Mouse (Mus musculus): ENCODE measurements at regions not wholly inside any gene's neighbourhood (a gene's known extent, or its start where the extent isn't known, plus 50 kb on each side); places are given as distances from the start of the nearest gene placed in this dataset.

GRCm38 (mm10) chr12:59834809-59835208 is 615.3 kb upstream of the Fbxo33 start:
- ChIA-PET CTCF (no interaction called here), POLR2A (no interaction called here)

- POLR2A ChIA-PET: no interaction called here
- CTCF ChIA-PET: no interaction called here
These were observed 603.4 kb upstream of the Fbxo33 start for GRCm38 (mm10) chr12:59822918-59823317.

GRCm38 (mm10) chr12:59822435-59822834 is 602.9 kb upstream of the Fbxo33 start:
- CTCF ChIA-PET: no interaction called here
- POLR2A ChIA-PET: no interaction called here

GRCm38 (mm10) chr12:59821698-59822097 is 602.2 kb upstream of the Fbxo33 start:
- ChIA-PET POLR2A (no interaction called here), CTCF (no interaction called here)

GRCm38 (mm10) chr12:59815965-59816364 is 596.4 kb upstream of the Fbxo33 start:
- ChIA-PET CTCF (no interaction called here), POLR2A (interaction anchor here in 1 of 4 experiments (0.6 kb wide), 1 partner anchor 492 kb away, joined by 3 read pairs; no protein-coding TSS in a partner anchor)

GRCm38 (mm10) chr12:59814356-59814755 is 594.8 kb upstream of the Fbxo33 start:
- ChIA-PET POLR2A (no interaction called here), CTCF (no interaction called here)

- ChIA-PET CTCF (no interaction called here), POLR2A (no interaction called here)
These were observed 589.7 kb upstream of the Fbxo33 start for GRCm38 (mm10) chr12:59809224-59809623.

- ChIA-PET CTCF (interaction anchor here in 1 of 4 experiments (0.6 kb wide), 1 partner anchor 787 kb away, joined by 3 read pairs; no protein-coding TSS in a partner anchor), POLR2A (interaction anchor here in 1 of 4 experiments (0.5 kb wide), 1 partner anchor 288 kb away, joined by 3 read pairs; no protein-coding TSS in a partner anchor)
These were observed 578.5 kb upstream of the Fbxo33 start for GRCm38 (mm10) chr12:59798051-59798450.

GRCm38 (mm10) chr12:59791473-59791872 is 571.9 kb upstream of the Fbxo33 start:
- CTCF ChIA-PET: interaction anchor here in 2 of 4 experiments (0.7 to 1.4 kb wide), 5 partner anchors 17 to 410 kb away, joined by 3 to 11 read pairs (median 4); no protein-coding TSS in a partner anchor

GRCm38 (mm10) chr12:59786831-59787230 is 567.3 kb upstream of the Fbxo33 start:
- ChIA-PET CTCF (no interaction called here), POLR2A (no interaction called here)

More at GRCm38 (mm10) chr12:59791473-59791872, 571.9 kb upstream of the Fbxo33 start:
- POLR2A ChIA-PET: no interaction called here

DNA sequence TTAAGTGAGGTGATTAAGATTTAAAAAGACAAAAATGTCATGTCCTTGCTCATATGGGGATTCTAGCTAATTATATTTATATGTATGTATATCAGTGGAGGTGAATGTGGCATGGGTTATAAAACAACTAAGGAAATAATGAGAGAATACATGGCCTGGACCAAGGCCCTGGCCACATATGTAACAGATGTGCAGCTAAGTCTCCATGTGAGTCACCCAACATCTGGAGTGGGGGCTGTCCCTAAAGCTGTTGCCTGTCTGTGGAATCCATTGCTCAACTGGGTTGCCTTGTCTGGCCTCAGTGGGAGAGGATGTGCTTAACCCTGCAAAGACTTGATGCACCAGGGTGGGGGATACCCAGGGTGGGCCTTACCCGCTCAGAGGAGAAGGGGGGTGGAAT is 551.5 kb upstream of the Fbxo33 start:
- POLR2A ChIA-PET: no interaction called here
- CTCF ChIA-PET: no interaction called here

DNA sequence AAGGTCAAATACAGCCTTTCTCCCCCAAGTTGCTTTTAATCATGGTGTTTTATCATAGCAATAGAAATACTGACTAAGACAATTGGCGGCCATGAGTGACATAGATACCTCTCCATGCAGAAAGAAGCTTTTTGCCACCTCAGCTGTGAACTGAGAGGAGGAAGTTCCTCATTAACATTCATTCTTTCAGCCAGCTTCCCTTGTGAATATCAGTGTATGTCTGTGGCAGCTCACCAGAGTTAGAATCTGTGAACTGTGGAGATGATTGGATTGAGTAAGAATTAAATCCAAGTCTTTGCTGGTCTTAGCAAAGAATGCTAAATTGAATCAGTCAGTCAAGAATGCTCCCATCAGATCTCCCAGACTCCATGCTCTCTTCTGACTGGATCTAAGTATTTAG is 542.7 kb upstream of the Fbxo33 start:
- ChIA-PET POLR2A (no interaction called here), CTCF (no interaction called here)

DNA sequence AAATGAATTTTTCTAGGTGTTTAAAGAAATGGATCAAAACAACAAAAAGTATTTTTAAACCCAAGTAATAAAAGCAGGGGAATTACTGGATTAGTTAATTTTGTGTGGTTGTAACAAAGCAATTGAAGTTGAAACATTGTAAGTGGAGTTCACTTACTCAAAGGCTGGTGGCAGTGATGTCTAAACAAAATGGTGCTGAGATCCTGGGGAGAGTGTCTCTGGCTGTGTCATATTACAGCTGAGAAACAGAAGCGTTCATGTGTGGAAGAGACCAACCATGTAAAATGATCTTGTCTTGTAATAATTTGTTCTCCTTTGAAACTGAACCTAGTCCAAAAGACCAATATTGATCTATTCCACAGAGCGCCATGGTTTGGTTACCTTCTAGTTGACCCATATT is 525.2 kb upstream of the Fbxo33 start:
- ChIA-PET CTCF (no interaction called here), POLR2A (no interaction called here)

- CTCF ChIA-PET: no interaction called here
- POLR2A ChIA-PET: no interaction called here
These were observed 523.7 kb upstream of the Fbxo33 start for GRCm38 (mm10) chr12:59743211-59743610.

DNA sequence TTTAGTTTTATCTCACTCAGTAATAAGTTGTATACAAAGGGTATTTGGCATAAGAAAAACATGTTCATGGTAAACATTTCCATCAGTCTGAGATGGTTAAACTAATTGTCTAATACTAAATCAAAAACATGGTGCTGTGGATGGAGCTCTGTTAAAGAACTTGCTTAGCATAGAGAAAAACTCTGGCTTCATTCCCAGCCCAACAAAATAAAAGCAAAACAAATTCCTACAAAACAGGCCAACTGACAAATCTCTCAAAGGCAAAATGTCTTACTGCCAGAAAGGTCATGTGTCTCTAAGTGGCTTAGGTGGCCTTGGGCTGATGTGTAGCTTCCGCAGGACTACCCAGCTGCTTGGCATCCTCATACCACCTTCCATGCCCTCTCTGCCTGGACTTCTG is 505.4 kb upstream of the Fbxo33 start:
- ChIA-PET POLR2A (no interaction called here), CTCF (no interaction called here)

- ChIA-PET CTCF (no interaction called here), POLR2A (no interaction called here)
These were observed 503.1 kb upstream of the Fbxo33 start for GRCm38 (mm10) chr12:59722471-59723182.

- POLR2A ChIA-PET: no interaction called here
- CTCF ChIA-PET: interaction anchor here in 1 of 4 experiments (0.6 kb wide), 1 partner anchor 121 kb away, joined by 4 read pairs; no protein-coding TSS in a partner anchor
These were observed 493.7 kb upstream of the Fbxo33 start for GRCm38 (mm10) chr12:59713216-59713615.

DNA sequence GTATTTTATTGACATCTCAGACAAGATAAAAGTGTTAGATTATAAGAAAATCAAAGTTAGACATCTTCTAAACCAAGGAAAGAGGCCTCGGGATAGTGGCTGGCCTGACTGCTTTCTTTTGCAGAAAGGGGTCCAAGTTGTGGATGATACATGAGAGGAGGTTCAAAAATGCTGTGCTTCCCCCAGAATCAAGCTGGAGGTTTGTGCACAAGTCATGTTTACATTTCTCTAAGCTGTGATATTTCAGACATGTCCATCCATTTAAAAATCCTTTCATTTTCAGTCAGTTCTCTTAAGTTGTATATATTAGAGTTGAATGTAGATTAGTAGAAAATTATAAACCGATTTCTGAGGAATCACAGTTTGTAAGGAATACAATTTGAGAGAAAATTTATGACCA is 463.7 kb upstream of the Fbxo33 start:
- ChIA-PET POLR2A (no interaction called here), CTCF (no interaction called here)

GRCm38 (mm10) chr12:59663161-59663560 is 443.6 kb upstream of the Fbxo33 start:
- POLR2A ChIA-PET: no interaction called here
- CTCF ChIA-PET: no interaction called here

GRCm38 (mm10) chr12:59630678-59631077 is 411.2 kb upstream of the Fbxo33 start:
- POLR2A ChIA-PET: no interaction called here
- CTCF ChIA-PET: no interaction called here

DNA sequence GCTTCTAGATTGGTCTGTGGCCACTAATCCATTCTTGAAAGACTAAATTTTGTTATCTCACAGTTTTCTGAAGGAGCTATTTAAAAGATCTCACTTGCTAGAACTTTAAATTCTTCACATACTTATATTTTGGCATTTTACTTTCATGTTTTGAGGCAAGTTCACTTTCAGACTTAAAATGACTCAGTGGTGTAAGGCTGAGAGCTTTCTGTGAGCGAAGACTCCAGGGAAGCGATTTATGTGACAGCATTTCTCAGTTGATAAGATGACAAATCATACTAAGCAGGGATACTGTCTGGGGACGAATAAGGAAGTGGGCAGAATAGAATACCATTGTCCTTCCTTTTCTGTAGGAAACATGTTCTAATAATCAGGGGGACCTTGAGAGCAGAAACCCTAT is 403.6 kb upstream of the Fbxo33 start:
- CTCF ChIA-PET: no interaction called here
- POLR2A ChIA-PET: no interaction called here

GRCm38 (mm10) chr12:59621132-59621531 is 401.6 kb upstream of the Fbxo33 start:
- ChIA-PET CTCF (no interaction called here), POLR2A (no interaction called here)
